Mouse (Mus musculus) left cerebral cortex, postnatal 14 days (tissue): ENCODE results near the gene 2410004P03Rik. TPM values are rescaled to one million over a fixed set of nuclear protein-coding genes. Genes with fewer than 3 reads are reported as not detected.

Experiments
- DNase-seq, 2 experiments: peaks; one replicate each; pipeline ENCODE4 v3.0.0; 2021 to 2022; ENCODE audit warnings: low spot score in 2 of 2, mixed read lengths in 1 of 2
- intact Hi-C: fragments of 180-260 bp; cut with DNase I; formaldehyde crosslinking; loops from one replicate; pipeline ENCODE4 v1.15.1; 2025
- long read RNA-seq, 2 experiments: library from polyadenylated mRNA; stranded (forward); transcript quantifications; one replicate each; pipeline ENCODE4 v2.0.0; 2021
- total RNA-seq, 2 experiments: library from RNA; stranded (reverse); gene quantifications; 2 replicates each; pipeline ENCODE4 v1.2.3; 2021

2410004P03Rik gene
- total RNA-seq, result under 1 TPM; 0.59 to 0.72 TPM
- long read RNA-seq, experiment 1, result 0 reads
- long read RNA-seq, experiment 2, partial matches to known transcripts, result 0 of 2 reads
- long read RNA-seq, experiment 2, other reads (novel, unspliced or antisense), result 2 of 2 reads

- intact Hi-C loops, result loop anchor here (5.0 kb wide), 1 partner anchor 204 kb away; no protein-coding TSS in a partner anchor
Measured at GRCm38 (mm10) chr12:17011100-17011870, at the start of gene 2410004P03Rik. 2410004P03Rik (minus strand) TSS chr12:17011727.

GRCm38 (mm10) chr12:17061183-17061722, 49.7 kb upstream of the 2410004P03Rik start:
- DNase-seq, result no peak
- intact Hi-C loops, result no loop called here

More at GRCm38 (mm10) chr12:17011100-17011870, at the start of gene 2410004P03Rik:
- peak; percentile 72 to 73 for DNase-seq

- no peak for DNase-seq
- intact Hi-C loops, result no loop called here
Measured at GRCm38 (mm10) chr12:17058490-17058889, 47.0 kb upstream of the 2410004P03Rik start.

- intact Hi-C loops, result no loop called here
Measured at GRCm38 (mm10) chr12:17057110-17057509, 45.6 kb upstream of the 2410004P03Rik start.

GRCm38 (mm10) chr12:17055766-17056165, 44.2 kb upstream of the 2410004P03Rik start:
- no peak for DNase-seq
- intact Hi-C loops, result no loop called here

More at GRCm38 (mm10) chr12:17057110-17057509, 45.6 kb upstream of the 2410004P03Rik start:
- DNase-seq, result no peak

GRCm38 (mm10) chr12:17054691-17055090, 43.2 kb upstream of the 2410004P03Rik start:
- intact Hi-C loops, result no loop called here
- no peak for DNase-seq

- no peak for DNase-seq
- intact Hi-C loops, result no loop called here
Measured at GRCm38 (mm10) chr12:17052673-17053072, 41.1 kb upstream of the 2410004P03Rik start.

- peak; percentile 55 to 68 for DNase-seq
- intact Hi-C loops, result no loop called here
Measured at GRCm38 (mm10) chr12:17051057-17051456, 39.5 kb upstream of the 2410004P03Rik start.

GRCm38 (mm10) chr12:17049796-17050195, 38.3 kb upstream of the 2410004P03Rik start:
- no peak for DNase-seq
- intact Hi-C loops, result no loop called here

- DNase-seq, result no peak
- intact Hi-C loops, result no loop called here
Measured at GRCm38 (mm10) chr12:17048979-17049612, 37.6 kb upstream of the 2410004P03Rik start.

GRCm38 (mm10) chr12:17043311-17043710, 31.8 kb upstream of the 2410004P03Rik start:
- DNase-seq, result no peak
- intact Hi-C loops, result no loop called here

- intact Hi-C loops, result no loop called here
- DNase-seq, result no peak
Measured at GRCm38 (mm10) chr12:17040567-17040966, 29.0 kb upstream of the 2410004P03Rik start.

GRCm38 (mm10) chr12:17039415-17039814, 27.9 kb upstream of the 2410004P03Rik start:
- no peak for DNase-seq
- intact Hi-C loops, result loop anchor here (5.0 kb wide), 1 partner anchor 48 kb away; no protein-coding TSS in a partner anchor

- intact Hi-C loops, result loop anchor here (5.0 kb wide), 1 partner anchor 49 kb away; no protein-coding TSS in a partner anchor
- no peak for DNase-seq
Measured at GRCm38 (mm10) chr12:17038246-17038645, 26.7 kb upstream of the 2410004P03Rik start.

- peak; percentile 65 to 67 for DNase-seq
- intact Hi-C loops, result loop anchor here (5.0 kb wide), 1 partner anchor 50 kb away; no protein-coding TSS in a partner anchor
Measured at GRCm38 (mm10) chr12:17037053-17037610, 25.6 kb upstream of the 2410004P03Rik start.

GRCm38 (mm10) chr12:17036532-17036931, 25.0 kb upstream of the 2410004P03Rik start:
- no peak for DNase-seq
- intact Hi-C loops, result loop anchor here (5.0 kb wide), 1 partner anchor 51 kb away; no protein-coding TSS in a partner anchor

GRCm38 (mm10) chr12:17035128-17035527, 23.6 kb upstream of the 2410004P03Rik start:
- DNase-seq, result peak in 1 of 2 experiments; percentile 47
- intact Hi-C loops, result loop anchor here (5.0 kb wide), 1 partner anchor 52 kb away; no protein-coding TSS in a partner anchor

- intact Hi-C loops, result loop anchor here (5.0 kb wide), 1 partner anchor 53 kb away; no protein-coding TSS in a partner anchor
- DNase-seq, result no peak
Measured at GRCm38 (mm10) chr12:17034671-17035070, 23.1 kb upstream of the 2410004P03Rik start.

GRCm38 (mm10) chr12:17033464-17033841, 21.9 kb upstream of the 2410004P03Rik start:
- intact Hi-C loops, result loop anchor here (2.0 kb wide), 2 partner anchors 143 to 223 kb away; partner anchors contain the start of gene Kcnf1

More at GRCm38 (mm10) chr12:17033464-17033841, 21.9 kb upstream of the 2410004P03Rik start:
- DNase-seq, result peak in 1 of 2 experiments; percentile 59
